Mouse (Mus musculus) heart, postnatal 14 days (tissue): ENCODE measurements around the gene Prss32. TPM values are rescaled to one million over a fixed set of nuclear protein-coding genes. Genes with fewer than 3 reads are reported as not detected.

Source experiments
- DNase-seq, 2 experiments: peaks; one replicate each; pipeline ENCODE4 v3.0.0; 2021 to 2022
- intact Hi-C: fragments of 180-260 bp; cut with DNase I; formaldehyde crosslinking; loops from one replicate; pipeline ENCODE4 v1.15.1; 2025
- long read RNA-seq, 2 experiments: library from polyadenylated mRNA; stranded (forward); transcript quantifications; one replicate each; pipeline ENCODE4 v2.0.0; 2021
- total RNA-seq, 2 experiments: library from RNA; stranded (reverse); gene quantifications; 2 replicates each; pipeline ENCODE4 v1.2.3; 2021

Prss32 gene
- not detected for total RNA-seq
- long read RNA-seq, experiment 1: 0 reads
- long read RNA-seq, experiment 2: 0 reads

- intact Hi-C loops: loop anchor here (5.0 kb wide), 1 partner anchor 72 kb away; the partner anchor contains the start of gene Flywch1
Measured at GRCm38 (mm10) chr17:23843812-23844273, at the start of gene Prss32, which contains the start of gene Prss41. Prss32 (plus strand) TSS chr17:23843855. Prss41 (minus strand) TSS chr17:23844172.

GRCm38 (mm10) chr17:23795323-23795722 is 48.3 kb upstream of the Prss32 start:
- intact Hi-C loops: no loop called here
- DNase-seq: no peak

More at GRCm38 (mm10) chr17:23843812-23844273, at the start of gene Prss32, which contains the start of gene Prss41:
- DNase-seq: peak; percentile 44 to 61

GRCm38 (mm10) chr17:23797316-23797715 is 46.3 kb upstream of the Prss32 start:
- intact Hi-C loops: no loop called here
- DNase-seq: no peak

- intact Hi-C loops: no loop called here
- DNase-seq: no peak
Measured at GRCm38 (mm10) chr17:23801627-23802026, 42.0 kb upstream of the Prss32 start.

- peak; percentile 96 for DNase-seq
- intact Hi-C loops: no loop called here
Measured at GRCm38 (mm10) chr17:23802746-23803365, 40.8 kb upstream of the Prss32 start.

GRCm38 (mm10) chr17:23803366-23804041 is 40.2 kb upstream of the Prss32 start:
- intact Hi-C loops: no loop called here
- peak; percentile 84 to 85 for DNase-seq

GRCm38 (mm10) chr17:23804426-23805085 is 39.1 kb upstream of the Prss32 start:
- DNase-seq: no peak
- intact Hi-C loops: loop anchor here (5.0 kb wide), 1 partner anchor 32 kb away; the partner anchor contains the start of gene Flywch1

GRCm38 (mm10) chr17:23806867-23807266 is 36.8 kb upstream of the Prss32 start:
- DNase-seq: peak; percentile 49 to 62
- intact Hi-C loops: loop anchor here (2.0 to 5.0 kb wide), 2 partner anchors 14 to 35 kb away; partner anchors contain the start of gene Flywch1

GRCm38 (mm10) chr17:23807918-23808317 is 35.7 kb upstream of the Prss32 start:
- intact Hi-C loops: loop anchor here (2.0 to 5.0 kb wide), 2 partner anchors 13 to 36 kb away; partner anchors contain the start of gene Flywch1
- DNase-seq: no peak

- intact Hi-C loops: no loop called here
- DNase-seq: no peak
Measured at GRCm38 (mm10) chr17:23815641-23816040, 28.0 kb upstream of the Prss32 start.

- no peak for DNase-seq
- intact Hi-C loops: no loop called here
Measured at GRCm38 (mm10) chr17:23818579-23818978, 25.1 kb upstream of the Prss32 start.

- intact Hi-C loops: no loop called here
- no peak for DNase-seq
Measured at GRCm38 (mm10) chr17:23819235-23819634, 24.4 kb upstream of the Prss32 start.

GRCm38 (mm10) chr17:23820731-23821130 is 22.9 kb upstream of the Prss32 start:
- no peak for DNase-seq
- intact Hi-C loops: loop anchor here (2.0 kb wide), 1 partner anchor 14 kb away; no protein-coding TSS in a partner anchor

GRCm38 (mm10) chr17:23822094-23822493 is 21.6 kb upstream of the Prss32 start:
- intact Hi-C loops: no loop called here
- DNase-seq: no peak

- no peak for DNase-seq
- intact Hi-C loops: no loop called here
Measured at GRCm38 (mm10) chr17:23823018-23823417, 20.6 kb upstream of the Prss32 start.

GRCm38 (mm10) chr17:23823614-23824013 is 20.0 kb upstream of the Prss32 start:
- DNase-seq: no peak
- intact Hi-C loops: no loop called here

- DNase-seq: no peak
- intact Hi-C loops: no loop called here
Measured at GRCm38 (mm10) chr17:23825591-23825990, 18.1 kb upstream of the Prss32 start.

GRCm38 (mm10) chr17:23828271-23829001 is 15.2 kb upstream of the Prss32 start:
- peak; percentile 51 to 55 for DNase-seq

GRCm38 (mm10) chr17:23829064-23829619 is 14.5 kb upstream of the Prss32 start, which contains the start of gene Elob:
Elob (minus strand) TSS chr17:23829136.
- peak; percentile 83 to 86 for DNase-seq
- intact Hi-C loops: loop anchor here (2.0 kb wide), 1 partner anchor 54 kb away; no protein-coding TSS in a partner anchor

More at GRCm38 (mm10) chr17:23828271-23829001, 15.2 kb upstream of the Prss32 start:
- intact Hi-C loops: loop anchor here (2.0 kb wide), 1 partner anchor 54 kb away; no protein-coding TSS in a partner anchor
